Comparison of ENCODE assay signal across 20 mouse cellular contexts in the genomic region with DNA sequence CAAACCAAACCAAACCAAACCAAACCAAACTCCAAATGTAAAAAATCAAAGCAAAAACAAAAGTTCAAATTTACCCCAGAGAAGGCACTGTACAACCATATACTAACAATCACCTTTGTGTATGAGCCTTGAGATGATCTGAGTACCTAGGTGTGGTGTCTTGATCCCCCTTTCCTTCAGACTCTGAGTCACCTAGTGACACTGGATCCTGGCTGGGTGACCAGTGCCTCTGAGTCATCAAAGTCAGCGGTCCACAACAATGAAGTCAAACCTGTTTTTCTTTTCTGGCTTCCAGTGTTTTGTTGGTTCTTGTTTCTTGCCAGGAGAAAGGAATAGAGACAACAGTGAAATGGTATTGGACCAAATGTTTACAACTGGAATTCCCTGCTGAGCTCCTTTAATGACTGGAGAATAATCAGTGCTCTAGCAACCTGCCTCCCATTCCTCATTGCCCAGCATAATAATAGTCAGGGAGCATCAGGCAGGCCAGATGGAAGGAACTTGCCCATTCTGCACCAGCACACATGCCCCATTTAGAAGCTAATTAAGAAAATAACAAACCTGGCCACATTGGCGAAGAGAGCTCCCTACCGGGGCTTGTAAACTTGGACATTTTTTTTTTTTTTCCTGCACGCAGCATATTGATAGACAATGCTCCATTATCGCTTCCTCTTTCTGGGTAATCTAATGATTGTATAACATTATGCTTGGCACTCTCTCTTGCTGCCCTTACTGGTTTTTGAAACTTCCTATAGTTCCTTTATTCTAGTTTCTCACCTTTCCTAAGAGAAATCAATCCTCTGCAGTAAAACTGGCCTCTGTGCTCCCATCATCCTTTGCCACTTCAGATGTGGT. TPM values are rescaled to one million over a fixed set of nuclear protein-coding genes. Genes with fewer than 3 reads are reported as not detected.
DNase-seq lines count a peak whose midpoint lies in the region; ATAC-seq and TF ChIP-seq lines count a peak whose summit lies in the region.
"Had no signal": no experiment of that assay in that cellular context is flagged by ENCODE, and none has a peak within 500 bp of the region (broad histone marks: within the 10 kb centered on the region; RNA-seq: fewer than 3 reads in every experiment).

No protein-coding gene starts in this region.

- peaks cover 9% of the 10 kb centered on the region for H3K27me3 ChIP-seq in Patski
- no peaks in the 10 kb centered on the region for H3K27me3 ChIP-seq in forebrain, embryonic 16.5 days (replicated peaks; ENCODE audit: control insufficient read depth, insufficient read depth, low read length)
- no peaks in the 10 kb centered on the region for H3K27me3 ChIP-seq in limb, embryonic 10.5 days (ENCODE audit: low read depth, poor library complexity, severe bottlenecking)
- no peaks in the 10 kb centered on the region for H3K27me3 ChIP-seq in midbrain, embryonic 14.5 days (ENCODE audit: control insufficient read depth, insufficient read depth, low read length)
- H3K27me3 ChIP-seq: embryonic facial prominence, embryonic 13.5 days had no signal

- no peak overlapping the region for H3K4me2 ChIP-seq in forebrain, embryonic 16.5 days (ENCODE audit: low read length)
- H3K4me2 ChIP-seq in midbrain, embryonic 14.5 days (ENCODE audit: low read length): no peak overlapping the region
- H3K4me2 ChIP-seq: embryonic facial prominence, embryonic 13.5 days had no signal

- ATAC-seq in Patski: peak; percentile 57
- ATAC-seq in forebrain, embryonic 16.5 days: peak; percentile 60
- no peak for ATAC-seq in midbrain, embryonic 14.5 days (ENCODE audit: low FRiP score, low TSS enrichment)

- no peak overlapping the region for H3K9ac ChIP-seq in forebrain, embryonic 16.5 days (replicated peaks; ENCODE audit: low read depth, low read length)
- H3K9ac ChIP-seq in midbrain, embryonic 14.5 days (replicated peaks; ENCODE audit: low read length): no peak overlapping the region
- H3K9ac ChIP-seq: embryonic facial prominence, embryonic 13.5 days; liver, embryonic 14.5 days had no signal

- POLR2A ChIA-PET in Patski (lab: Charles Lee): no interaction called here

- H3K4me3 ChIP-seq in forebrain, embryonic 16.5 days (replicated peaks; ENCODE audit: low read length): no peak overlapping the region
- no peak overlapping the region for H3K4me3 ChIP-seq in limb, embryonic 10.5 days
- H3K4me3 ChIP-seq in midbrain, embryonic 14.5 days (replicated peaks; ENCODE audit: low read depth, low read length): no peak overlapping the region
- H3K4me3 ChIP-seq: embryonic facial prominence, embryonic 13.5 days; midbrain, embryonic 10.5 days had no signal

- TF ChIP-seq CTCF in Patski (IDR thresholded peaks at IDR 0.05): no peak

- H3K36me3 ChIP-seq in forebrain, embryonic 16.5 days (ENCODE audit: control insufficient read depth, insufficient read depth): no peaks in the 10 kb centered on the region
- H3K36me3 ChIP-seq in limb, embryonic 10.5 days: no peaks in the 10 kb centered on the region
- H3K36me3 ChIP-seq in midbrain, embryonic 14.5 days (ENCODE audit: control insufficient read depth, insufficient read depth, low read length): no peaks in the 10 kb centered on the region
- H3K36me3 ChIP-seq: embryonic facial prominence, embryonic 13.5 days; midbrain, embryonic 10.5 days had no signal

- H3K9me3 ChIP-seq in forebrain, embryonic 16.5 days (ENCODE audit: control insufficient read depth, low read length): no peaks in the 10 kb centered on the region
- H3K9me3 ChIP-seq in limb, embryonic 10.5 days (replicated peaks): no peaks in the 10 kb centered on the region
- H3K9me3 ChIP-seq in midbrain, embryonic 14.5 days (ENCODE audit: control insufficient read depth, low read length): no peaks in the 10 kb centered on the region
- H3K9me3 ChIP-seq: embryonic facial prominence, embryonic 13.5 days; midbrain, embryonic 10.5 days had no signal

- peak; percentile 5 for DNase-seq in layer of hippocampus, adult 11-12 months (ENCODE audit: low spot score)
- DNase-seq in layer of hippocampus, postnatal 10 days (ENCODE audit: low spot score in 2 of 2): no peak
- no peak for DNase-seq in Patski (ENCODE audit: low read depth, low spot score)
- peak; percentile 77 for DNase-seq in cerebellum, adult 11-12 months
- no peak for DNase-seq in right cerebral cortex, postnatal 14 days
- DNase-seq in limb, embryonic 10.5 days (ENCODE audit: low spot score): no peak
- no peak for DNase-seq in midbrain, embryonic 14.5 days
- DNase-seq: adrenal gland, postnatal 14 days; layer of hippocampus, postnatal 36 days; right cerebral cortex, postnatal 4 days; thymus, postnatal 4 days had no signal

- no peaks in the 10 kb centered on the region; the same call in none of the 2 replicates for H3K4me1 ChIP-seq in forebrain, embryonic 16.5 days (replicated peaks; ENCODE audit: control insufficient read depth, insufficient read depth, low read length)
- no peaks in the 10 kb centered on the region for H3K4me1 ChIP-seq in limb, embryonic 10.5 days
- no peaks in the 10 kb centered on the region for H3K4me1 ChIP-seq in midbrain, embryonic 14.5 days (ENCODE audit: control insufficient read depth, insufficient read depth, low read length)
- H3K4me1 ChIP-seq: midbrain, embryonic 10.5 days had no signal

- no peak overlapping the region for H3K27ac ChIP-seq in forebrain, embryonic 16.5 days (ENCODE audit: low read length)
- H3K27ac ChIP-seq in limb, embryonic 10.5 days: no peak overlapping the region
- H3K27ac ChIP-seq in midbrain, embryonic 14.5 days (replicated peaks; ENCODE audit: low read depth, low read length): no peak overlapping the region
- H3K27ac ChIP-seq: embryonic facial prominence, embryonic 13.5 days; kidney, postnatal 0 days; liver, embryonic 14.5 days; midbrain, embryonic 10.5 days had no signal

- CTCF ChIA-PET in Patski (lab: Charles Lee): interaction anchor here (1.2 kb wide), 1 partner anchor 15 kb away, joined by 3 read pairs; no protein-coding TSS in a partner anchor

- in situ Hi-C loops in Patski (cut with MboI; ENCODE audit: low pct_unique_long_range_greater_than_20kb): no loop called here

- 47% methylated on average over 5 of the region's 5 CpGs for WGBS in forebrain, embryonic 16.5 days
- WGBS in limb, embryonic 10.5 days: 86% methylated on average over 5 of the region's 5 CpGs
- 77% methylated on average over 5 of the region's 5 CpGs for WGBS in midbrain, embryonic 14.5 days

RNA-seq across cellular contexts. Expression of gene Gm14862, which starts 15.7 kb away (rescaled TPM):
- total RNA-seq in layer of hippocampus, postnatal 10 days (2021): not detected
- polyA plus RNA-seq in Patski (2021): not detected
- not detected in 2 replicates for polyA plus RNA-seq in forebrain, embryonic 16.5 days (2015; fragmentation: Nextera tagmentation; extraction: Ambion mirVana)
- not detected in 2 replicates for polyA plus RNA-seq in limb, embryonic 10.5 days (2016; fragmentation: Nextera tagmentation; extraction: Ambion mirVana)
- not detected in 2 replicates for polyA plus RNA-seq in midbrain, embryonic 14.5 days (2014; fragmentation: Nextera tagmentation; extraction: Ambion mirVana)
- total RNA-seq: adrenal gland, postnatal 14 days; granulocyte monocyte progenitor cell, adult 5-6 weeks; layer of hippocampus, postnatal 36 days had no signal
- polyA plus RNA-seq: embryonic facial prominence, embryonic 13.5 days; heart, embryonic 16.5 days; kidney, postnatal 0 days had no signal

RNA-seq across cellular contexts. Expression of gene Xk, which starts 31.6 kb away (rescaled TPM):
- total RNA-seq in layer of hippocampus, postnatal 10 days (2021): 10 to 100 TPM in 1 of 2 experiments, 1 to 10 TPM in 1; 9.1 to 11.5 TPM
- 0.27 TPM for polyA plus RNA-seq in Patski (2021)
- polyA plus RNA-seq in forebrain, embryonic 16.5 days (2015; fragmentation: Nextera tagmentation; extraction: Ambion mirVana): 3.0 and 3.8 TPM in 2 replicates
- 1.7 and 1.9 TPM in 2 replicates for polyA plus RNA-seq in limb, embryonic 10.5 days (2016; fragmentation: Nextera tagmentation; extraction: Ambion mirVana)
- polyA plus RNA-seq in midbrain, embryonic 14.5 days (2014; fragmentation: Nextera tagmentation; extraction: Ambion mirVana): 3.6 and 5.0 TPM in 2 replicates

RNA-seq across cellular contexts. Expression of gene Lancl3, which starts 41.3 kb away (rescaled TPM):
- total RNA-seq in layer of hippocampus, postnatal 10 days (2021): 1 to 10 TPM; 3.9 to 5.5 TPM
- 0.01 TPM for polyA plus RNA-seq in Patski (2021)
- polyA plus RNA-seq in forebrain, embryonic 16.5 days (2015; fragmentation: Nextera tagmentation; extraction: Ambion mirVana): 10.4 and 10.7 TPM in 2 replicates
- 0.09 and 0.18 TPM in 2 replicates for polyA plus RNA-seq in limb, embryonic 10.5 days (2016; fragmentation: Nextera tagmentation; extraction: Ambion mirVana)
- 4.0 and 5.3 TPM in 2 replicates for polyA plus RNA-seq in midbrain, embryonic 14.5 days (2014; fragmentation: Nextera tagmentation; extraction: Ambion mirVana)
- total RNA-seq: granulocyte monocyte progenitor cell, adult 5-6 weeks had no signal

RNA-seq across cellular contexts. Expression of gene H2al1m, which starts 42.6 kb away (rescaled TPM):
- total RNA-seq in layer of hippocampus, postnatal 10 days (2021): not detected
- polyA plus RNA-seq in Patski (2021): not detected
- not detected in 2 replicates for polyA plus RNA-seq in forebrain, embryonic 16.5 days (2015; fragmentation: Nextera tagmentation; extraction: Ambion mirVana)
- not detected in 2 replicates for polyA plus RNA-seq in limb, embryonic 10.5 days (2016; fragmentation: Nextera tagmentation; extraction: Ambion mirVana)
- 0.45 TPM in 1 of 2 replicates, not detected in the other for polyA plus RNA-seq in midbrain, embryonic 14.5 days (2014; fragmentation: Nextera tagmentation; extraction: Ambion mirVana)
- total RNA-seq: adrenal gland, postnatal 14 days had no signal
- polyA plus RNA-seq: embryonic facial prominence, embryonic 13.5 days; heart, embryonic 16.5 days; kidney, postnatal 0 days; limb, embryonic 11.5 days; midbrain, embryonic 10.5 days; stomach, embryonic 16.5 days had no signal

Comparison
In these comparisons a context has a peak if more than half of its experiments do, and no peak if none do; other contexts are left out.
1. DNase-seq: peak in layer of hippocampus, adult 11-12 months (single experiment) and cerebellum, adult 11-12 months (single experiment); none in layer of hippocampus, postnatal 10 days (0 of 2), Patski (single experiment), right cerebral cortex, postnatal 14 days (single experiment), limb, embryonic 10.5 days (single experiment) and midbrain, embryonic 14.5 days (single experiment).